Mouse (Mus musculus) right cerebral cortex, postnatal 4 days (tissue): ENCODE results near the gene Pagr1a.

Source experiments
- DNase-seq: peaks from one replicate; pipeline ENCODE4 v3.0.0-alpha.2; 2022

Gene Pagr1a

GRCm38 (mm10) chr7:127020491-127020890, 3.3 kb upstream of the Pagr1a start:
- no peak for DNase-seq

- DNase-seq, result no peak
These were observed 2.9 kb upstream of the Pagr1a start for GRCm38 (mm10) chr7:127020031-127020430.

- DNase-seq, result no peak
These were observed 2.3 kb upstream of the Pagr1a start for GRCm38 (mm10) chr7:127019306-127019960.

- DNase-seq, result no peak
These were observed 1.5 kb upstream of the Pagr1a start for GRCm38 (mm10) chr7:127018416-127019305.

- DNase-seq, result no peak
These were observed 796 bp upstream of the Pagr1a start for GRCm38 (mm10) chr7:127017950-127018345.

- peak; percentile 52 for DNase-seq
These were observed 640 bp downstream of the Pagr1a start for GRCm38 (mm10) chr7:127016486-127016938.

GRCm38 (mm10) chr7:127016481-127016485, 869 bp downstream of the Pagr1a start, which contains the start of gene Pagr1b:
TSS of gene Pagr1b (minus strand) at chr7:127016484.
- no peak for DNase-seq

GRCm38 (mm10) chr7:127016081-127016480, 1.1 kb downstream of the Pagr1a start:
- no peak for DNase-seq

GRCm38 (mm10) chr7:127014993-127015392, 2.2 kb downstream of the Pagr1a start:
- DNase-seq, result no peak

- no peak for DNase-seq
These were observed 2.8 kb downstream of the Pagr1a start, which contains the start of gene Mvp for GRCm38 (mm10) chr7:127014320-127014719. TSS of gene Mvp (minus strand) at chr7:127014621.

- no peak for DNase-seq
These were observed 3.8 kb downstream of the Pagr1a start for GRCm38 (mm10) chr7:127013385-127013784.

GRCm38 (mm10) chr7:127012845-127013244, 4.3 kb downstream of the Pagr1a start:
- no peak for DNase-seq

GRCm38 (mm10) chr7:127012374-127012773, 4.8 kb downstream of the Pagr1a start:
- DNase-seq, result no peak

- no peak for DNase-seq
These were observed 5.4 kb downstream of the Pagr1a start for GRCm38 (mm10) chr7:127011717-127012116.

- DNase-seq, result no peak
These were observed 6.1 kb downstream of the Pagr1a start for GRCm38 (mm10) chr7:127011051-127011450.

GRCm38 (mm10) chr7:127009307-127010085, 7.7 kb downstream of the Pagr1a start:
- no peak for DNase-seq

GRCm38 (mm10) chr7:127008239-127009019, 8.7 kb downstream of the Pagr1a start:
- no peak for DNase-seq

- DNase-seq, result no peak
These were observed 9.7 kb downstream of the Pagr1a start for GRCm38 (mm10) chr7:127007313-127008024.

- DNase-seq, result no peak
These were observed 12.9 kb downstream of the Pagr1a start for GRCm38 (mm10) chr7:127004122-127004875.

GRCm38 (mm10) chr7:127003620-127004019, 13.5 kb downstream of the Pagr1a start:
- DNase-seq, result no peak

GRCm38 (mm10) chr7:126999568-126999967, 17.6 kb downstream of the Pagr1a start:
- no peak for DNase-seq

- DNase-seq, result no peak
These were observed 20.7 kb downstream of the Pagr1a start for GRCm38 (mm10) chr7:126996449-126996848.
